Mouse (Mus musculus) C2C12 (cell line): ENCODE results near the gene Odf2. TPM values are rescaled to one million over a fixed set of nuclear protein-coding genes. Genes with fewer than 3 reads are reported as not detected.

Experiments
- H3K27me3 ChIP-seq: one replicate; pipeline ENCODE4 v1.6.1; 2011; ENCODE audit not compliant: control insufficient read depth, insufficient read depth, insufficient read length
- H3K36me3 ChIP-seq: one replicate; pipeline ENCODE4 v1.6.1; 2011; ENCODE audit not compliant: control insufficient read depth, insufficient read depth
- H3K4me3 ChIP-seq: one replicate; pipeline ENCODE4 v1.5.1; 2011; ENCODE audit warnings: mild to moderate bottlenecking, control low read depth; ENCODE audit not compliant: poor library complexity, insufficient read depth, severe bottlenecking
- H3K79me2 ChIP-seq: one replicate; pipeline ENCODE4 v1.6.1; 2011; ENCODE audit not compliant: control insufficient read depth, insufficient read depth
- H3K79me3 ChIP-seq: one replicate; pipeline ENCODE4 v1.6.1; 2011; ENCODE audit warnings: low read depth, control low read depth
- H3ac ChIP-seq: one replicate; pipeline ENCODE3; 2011; ENCODE audit warnings: low read depth; ENCODE audit not compliant: control insufficient read depth, insufficient read length
- CEBPB ChIP-seq: IDR thresholded peaks from one replicate; pipeline ENCODE4 v1.6.1; 2011; ENCODE audit warnings: low read depth, mild to moderate bottlenecking, control low read depth, moderate library complexity
- CTCF ChIP-seq: IDR thresholded peaks from one replicate; pipeline ENCODE4 v1.5.1; 2011; ENCODE audit not compliant: control insufficient read depth, insufficient read depth, insufficient read length
- FOSL1 ChIP-seq: IDR thresholded peaks from one replicate; pipeline ENCODE4 v1.8.0; 2011; ENCODE audit warnings: mild to moderate bottlenecking, low read length; ENCODE audit not compliant: poor library complexity, insufficient read depth, severe bottlenecking
- MAX ChIP-seq: IDR thresholded peaks from one replicate; pipeline ENCODE4 v1.6.1; 2011; ENCODE audit warnings: mild to moderate bottlenecking, control low read depth
- MYOD1 ChIP-seq: IDR thresholded peaks from one replicate; pipeline ENCODE4 v1.6.1; 2011; ENCODE audit warnings: low read depth; ENCODE audit not compliant: control insufficient read depth, insufficient read length
- MYOG ChIP-seq: IDR thresholded peaks from one replicate; pipeline ENCODE4 v1.6.1; 2011; ENCODE audit not compliant: control insufficient read depth, insufficient read length; ENCODE audit errors: extremely low read depth
- USF1 ChIP-seq: IDR thresholded peaks from one replicate; pipeline ENCODE4 v1.6.1; 2011; ENCODE audit warnings: low read depth, mild to moderate bottlenecking, control low read depth, moderate library complexity
- polyA plus RNA-seq: library from polyadenylated mRNA; unstranded; fragments of >200 nt; fragmentation: generic; extraction: Trizol; gene quantifications from one replicate; pipeline ENCODE4 v1.2.1, GENCODE M21; 2012; ENCODE audit warnings: missing spikeins

Odf2 gene
- polyA plus RNA-seq, 1 experiment: 31.3 TPM

DNA sequence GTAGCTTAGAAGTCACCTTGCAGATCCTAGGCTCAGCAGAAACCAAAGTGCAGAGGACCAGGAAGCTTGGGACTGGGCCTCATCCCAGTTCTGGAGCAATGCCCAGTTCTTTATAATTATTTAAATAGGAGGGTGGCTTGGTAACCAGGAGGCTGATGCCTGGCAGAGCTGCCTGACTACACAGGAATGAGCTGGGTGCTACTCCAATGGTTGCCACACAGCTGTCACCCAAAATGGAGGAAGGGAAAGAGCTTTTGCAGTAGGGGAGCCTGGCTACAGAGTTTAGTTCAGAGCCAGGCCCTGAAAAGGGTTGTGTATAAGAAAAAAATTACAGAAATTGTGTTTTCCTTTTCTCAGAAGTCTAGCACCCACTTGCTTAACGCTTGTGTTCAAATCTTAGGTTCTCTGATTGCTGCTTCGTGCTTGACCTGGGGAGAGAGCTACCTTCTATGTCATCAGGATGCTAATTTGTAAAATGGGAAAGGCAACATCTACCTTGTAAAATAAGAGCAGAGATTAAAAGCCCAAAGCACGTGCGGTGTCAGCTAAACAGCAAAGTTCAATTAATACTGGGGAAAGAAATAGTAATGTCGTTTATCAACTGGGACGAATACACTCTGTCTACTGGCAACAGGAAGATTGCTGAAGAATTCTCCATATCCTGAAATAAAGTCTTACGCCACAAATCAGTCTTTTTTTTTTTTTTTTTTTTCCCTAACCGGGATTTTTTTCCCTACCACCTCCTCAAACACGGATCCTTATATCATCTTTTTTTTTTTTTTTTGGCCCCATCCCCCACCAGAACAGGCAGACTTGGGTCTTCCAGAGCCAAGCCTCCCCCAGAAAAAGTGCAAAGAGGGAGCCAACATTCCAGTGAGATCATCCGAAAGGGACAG, 75.6 kb downstream of the Odf2 start:
- TF ChIP-seq MYOD1 (no peak), CEBPB (no peak), CTCF (no peak), MAX (no peak), FOSL1 (no peak), USF1 (no peak), MYOG (no peak)
- peak overlapping the region; percentile 13 for H3ac ChIP-seq

DNA sequence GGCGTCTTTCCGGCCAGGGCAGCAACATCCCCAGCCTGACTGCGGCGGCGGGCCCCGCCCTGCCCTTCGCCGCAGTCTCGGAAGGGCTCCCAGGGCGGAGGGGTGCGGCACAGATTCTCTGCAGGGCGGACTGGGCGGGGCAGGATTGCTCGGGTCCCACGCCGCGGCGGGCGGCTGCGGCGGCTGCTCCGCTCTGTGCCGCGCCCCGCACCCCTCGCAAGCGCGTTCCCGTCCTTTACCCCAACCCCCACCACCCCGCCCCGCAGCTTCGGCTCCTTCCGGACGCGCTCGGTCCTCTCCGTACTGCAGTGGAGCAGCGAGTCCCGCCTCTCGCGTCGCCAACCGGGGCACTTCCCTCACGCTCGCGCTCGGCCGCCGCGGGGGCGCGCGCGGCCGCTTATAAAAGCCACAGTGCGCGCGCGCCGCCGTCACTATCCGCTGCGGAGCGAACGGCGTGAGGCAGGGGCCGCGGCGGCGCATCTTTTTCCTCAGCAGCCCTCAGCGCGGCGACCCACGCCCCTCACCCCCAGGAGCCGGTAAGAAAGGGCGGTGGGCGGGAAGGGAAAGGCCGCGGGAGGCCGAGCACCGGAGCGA, 76.3 kb downstream of the Odf2 start, which contains the start of gene Sptan1:
Sptan1 (plus strand) TSS at position 311 of the 594 bp plus-strand sequence.
- peaks cover 45% of the 10 kb centered on the region for H3K79me3 ChIP-seq
- peak; percentile 10 for TF ChIP-seq MAX
- no peak for TF ChIP-seq FOSL1
- no peak for TF ChIP-seq MYOD1
- no peak for TF ChIP-seq USF1
- no peaks in the 10 kb centered on the region for H3K27me3 ChIP-seq
- H3K79me2 ChIP-seq: peaks cover 49% of the 10 kb centered on the region
- peak within 1 kb of the TSS; percentile 97 for H3K4me3 ChIP-seq
- peak within 1 kb of the TSS; percentile 99 for H3ac ChIP-seq
- peaks cover 30% of the 10 kb centered on the region for H3K36me3 ChIP-seq

More for the DNA sequence above, 75.6 kb downstream of the Odf2 start:
- Histone ChIP-seq H3K36me3 (peaks cover 28% of the 10 kb centered on the region), H3K4me3 (peak overlapping the region; percentile 97), H3K27me3 (no peaks in the 10 kb centered on the region), H3K79me3 (peaks cover 37% of the 10 kb centered on the region), H3K79me2 (peaks cover 42% of the 10 kb centered on the region)

DNA sequence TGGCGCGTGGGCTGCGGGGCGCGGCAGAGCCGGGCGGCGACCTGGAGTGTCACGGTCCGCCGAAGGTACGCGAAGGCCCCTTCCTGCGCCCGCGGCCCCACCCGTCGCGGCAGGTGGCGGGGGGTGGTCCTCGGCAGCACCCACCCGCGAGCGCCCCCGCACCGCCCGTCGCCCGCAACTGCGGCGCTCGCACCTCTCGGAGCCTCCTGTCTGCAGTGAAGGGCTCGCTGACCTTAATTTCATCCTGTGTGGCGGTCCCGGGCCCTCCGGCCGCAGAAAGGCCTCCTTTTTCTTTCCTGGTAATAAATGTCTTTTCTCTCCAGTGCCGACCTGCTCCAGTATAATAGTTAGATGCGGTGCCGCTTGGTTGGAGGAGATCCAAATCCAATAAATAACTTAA, 76.9 kb downstream of the Odf2 start:
- Histone ChIP-seq H3K79me2 (peaks cover 55% of the 10 kb centered on the region), H3K36me3 (peaks cover 35% of the 10 kb centered on the region), H3K27me3 (no peaks in the 10 kb centered on the region), H3ac (peak overlapping the region; percentile 99), H3K4me3 (peak overlapping the region; percentile 97), H3K79me3 (peaks cover 50% of the 10 kb centered on the region)
- TF ChIP-seq MYOD1: no peak
- TF ChIP-seq MYOG: no peak
- TF ChIP-seq USF1: no peak
- no peak for TF ChIP-seq MAX
- TF ChIP-seq CTCF: peak; percentile 16
- no peak for TF ChIP-seq CEBPB

DNA sequence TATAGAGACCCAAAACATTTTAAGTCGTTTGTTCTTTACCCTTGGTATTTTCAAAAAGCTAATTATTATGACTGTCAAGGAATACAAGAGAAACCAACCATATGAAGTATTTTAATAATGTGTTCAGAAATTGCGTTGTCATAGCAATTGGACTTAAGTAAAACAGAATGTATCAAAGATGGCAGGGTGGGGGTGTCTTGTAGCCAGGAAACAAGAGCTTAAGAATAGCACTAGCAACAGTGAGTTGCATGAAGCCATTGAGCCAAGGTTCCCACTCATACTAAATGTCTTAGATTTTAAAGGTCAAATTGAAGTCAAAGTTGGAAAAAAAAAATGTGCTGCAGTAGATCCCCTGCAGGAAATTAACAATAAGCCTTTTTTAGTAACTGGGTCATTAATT, 77.8 kb downstream of the Odf2 start:
- Histone ChIP-seq H3K4me3 (peak overlapping the region; percentile 97), H3ac (no peak overlapping the region), H3K79me3 (peaks cover 59% of the 10 kb centered on the region), H3K79me2 (peaks cover 64% of the 10 kb centered on the region), H3K27me3 (no peaks in the 10 kb centered on the region), H3K36me3 (peaks cover 38% of the 10 kb centered on the region)
- TF ChIP-seq MYOG (no peak), CTCF (no peak), MYOD1 (no peak), MAX (no peak), CEBPB (no peak), USF1 (no peak), FOSL1 (no peak)

DNA sequence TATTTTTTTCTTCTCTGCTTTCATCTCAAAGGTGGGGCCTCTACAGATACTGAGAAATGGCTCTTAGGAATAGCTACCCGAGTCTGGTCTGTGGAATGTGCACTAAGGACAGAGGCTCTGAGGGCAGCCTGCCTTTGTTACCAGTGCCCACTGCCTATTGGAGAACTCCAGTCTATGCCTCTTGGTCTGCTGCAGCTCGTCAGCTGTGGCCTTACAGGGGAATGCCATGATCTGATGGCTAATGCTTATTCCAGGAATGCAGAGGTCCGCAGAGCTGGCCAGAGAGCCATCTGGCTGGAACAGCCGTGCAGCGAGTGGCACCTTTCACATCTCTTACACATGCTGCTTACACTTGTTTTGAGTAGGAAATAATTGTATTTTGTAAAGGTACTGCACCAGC, 78.7 kb downstream of the Odf2 start:
- H3K79me2 ChIP-seq: peaks cover 74% of the 10 kb centered on the region
- TF ChIP-seq CTCF (no peak), MYOD1 (no peak), USF1 (no peak), FOSL1 (no peak), MAX (no peak), CEBPB (no peak), MYOG (no peak)
- H3K36me3 ChIP-seq: peaks cover 38% of the 10 kb centered on the region
- H3K4me3 ChIP-seq: no peak overlapping the region
- no peak overlapping the region for H3ac ChIP-seq
- peaks cover 69% of the 10 kb centered on the region for H3K79me3 ChIP-seq
- no peaks in the 10 kb centered on the region for H3K27me3 ChIP-seq
